26 mouse cellular contexts compared by ENCODE assay signal in genomic region chr12:103068161-103068560, GRCm38 (mm10).
"Had no signal": no experiment of that assay in that cellular context is flagged by ENCODE, and none has a peak within 500 bp of the region (broad histone marks: within the 10 kb centered on the region; RNA-seq: fewer than 3 reads in every experiment).

No protein-coding gene starts in this region.

- H3K27me3 ChIP-seq: embryonic facial prominence, embryonic 12.5 days; embryonic facial prominence, embryonic 13.5 days; embryonic facial prominence, embryonic 15.5 days; forebrain, embryonic 12.5 days; forebrain, embryonic 15.5 days had no signal

- DNase-seq: cerebellum, adult 9-10 months; cerebellum, adult 9-11 months; cerebellum, postnatal 10 days; cerebellum, postnatal 14 days; cerebellum, postnatal 25 days; cerebellum, postnatal 36 days; embryo, embryonic 11 days; forebrain, postnatal 0 days; gastrocnemius, adult 2 months; gastrocnemius, postnatal 10 days; gastrocnemius, postnatal 14 days; gastrocnemius, postnatal 25 days; gastrocnemius, postnatal 36 days; heart, adult 18-20 months had no signal

- H3K27ac ChIP-seq: embryonic facial prominence, embryonic 10.5 days; embryonic facial prominence, embryonic 12.5 days; embryonic facial prominence, embryonic 13.5 days; embryonic facial prominence, embryonic 15.5 days; forebrain, embryonic 10.5 days; forebrain, embryonic 12.5 days; forebrain, embryonic 13.5 days; forebrain, embryonic 15.5 days; gastrocnemius, adult 2 months; heart, embryonic 10.5 days had no signal

- H3K9me3 ChIP-seq: embryonic facial prominence, embryonic 10.5 days; embryonic facial prominence, embryonic 12.5 days; embryonic facial prominence, embryonic 13.5 days; embryonic facial prominence, embryonic 15.5 days; forebrain, embryonic 10.5 days; forebrain, embryonic 12.5 days; forebrain, embryonic 13.5 days; forebrain, embryonic 15.5 days; heart, embryonic 10.5 days had no signal

- H3K4me2 ChIP-seq: embryonic facial prominence, embryonic 12.5 days; embryonic facial prominence, embryonic 13.5 days; embryonic facial prominence, embryonic 15.5 days; forebrain, embryonic 12.5 days; forebrain, embryonic 13.5 days; forebrain, embryonic 15.5 days had no signal

- ATAC-seq: forebrain, embryonic 13.5 days; forebrain, embryonic 14.5 days; forebrain, embryonic 15.5 days; forebrain, embryonic 16.5 days; forebrain, postnatal 0 days had no signal

- H3K4me3 ChIP-seq: embryonic facial prominence, embryonic 10.5 days; embryonic facial prominence, embryonic 12.5 days; embryonic facial prominence, embryonic 13.5 days; embryonic facial prominence, embryonic 15.5 days; erythroblast, embryonic 14.5 days; forebrain, embryonic 10.5 days; forebrain, embryonic 12.5 days; forebrain, embryonic 13.5 days; forebrain, embryonic 15.5 days; gastrocnemius, adult 2 months; heart, embryonic 10.5 days had no signal

- H3K4me1 ChIP-seq: embryonic facial prominence, embryonic 10.5 days; embryonic facial prominence, embryonic 12.5 days; embryonic facial prominence, embryonic 13.5 days; embryonic facial prominence, embryonic 15.5 days; forebrain, embryonic 10.5 days; forebrain, embryonic 12.5 days; forebrain, embryonic 13.5 days; forebrain, embryonic 15.5 days had no signal

- H3K9ac ChIP-seq: embryonic facial prominence, embryonic 12.5 days; embryonic facial prominence, embryonic 13.5 days; embryonic facial prominence, embryonic 15.5 days; forebrain, embryonic 12.5 days; forebrain, embryonic 13.5 days; forebrain, embryonic 15.5 days; forebrain, postnatal 0 days had no signal

- H3K36me3 ChIP-seq: embryonic facial prominence, embryonic 10.5 days; embryonic facial prominence, embryonic 12.5 days; embryonic facial prominence, embryonic 13.5 days; embryonic facial prominence, embryonic 15.5 days; forebrain, embryonic 10.5 days; forebrain, embryonic 12.5 days; heart, embryonic 10.5 days had no signal
